Mouse (Mus musculus): Measurements from ENCODE around the gene Ctns. TPM values are rescaled to one million over a fixed set of nuclear protein-coding genes. Genes with fewer than 3 reads are reported as not detected.

Ctns gene
- polyA plus RNA-seq, 1 experiment from 2014 or later: 12.7 TPM

- Histone ChIP-seq H3K27me3 (ENCODE audit: control insufficient read depth, insufficient read depth, low read length) (no peaks in the 10 kb centered on the region), H3K9me3 (replicated peaks; ENCODE audit: control insufficient read depth, low read length) (no peaks in the 10 kb centered on the region), H3K9ac (ENCODE audit: low read depth, low read length) (peak overlapping the region; percentile 94), H3K27ac (ENCODE audit: low read depth, low read length) (peak overlapping the region; percentile 97), H3K4me1 (ENCODE audit: control insufficient read depth, insufficient read depth, low read length) (peaks cover 15% of the 10 kb centered on the region), H3K4me3 (ENCODE audit: low read depth, low read length) (peak overlapping the region; percentile 96), H3K36me3 (ENCODE audit: control insufficient read depth, insufficient read depth, low read length) (peaks cover 3% of the 10 kb centered on the region; the same call in 1 of the 2 replicates), H3K4me2 (peak overlapping the region; percentile 94)
- WGBS (ENCODE audit: insufficient replicate concordance): 8% methylated on average over 2 of the region's 2 CpGs
- ATAC-seq (replicated peaks; ENCODE audit: insufficient number of reproducible peaks, low FRiP score, low TSS enrichment): no peak
Measured at GRCm38 (mm10) chr11:73177895-73178294, 20.9 kb downstream of the Ctns start.

GRCm38 (mm10) chr11:73177509-73177875, 21.4 kb downstream of the Ctns start:
- Histone ChIP-seq H3K27ac (ENCODE audit: low read depth, low read length) (peak overlapping the region; percentile 97), H3K36me3 (ENCODE audit: control insufficient read depth, insufficient read depth, low read length) (peaks cover 3% of the 10 kb centered on the region; the same call in 1 of the 2 replicates), H3K9me3 (replicated peaks; ENCODE audit: control insufficient read depth, low read length) (no peaks in the 10 kb centered on the region), H3K27me3 (ENCODE audit: control insufficient read depth, insufficient read depth, low read length) (no peaks in the 10 kb centered on the region), H3K4me3 (ENCODE audit: low read depth, low read length) (peak overlapping the region; percentile 96), H3K9ac (ENCODE audit: low read depth, low read length) (peak overlapping the region; percentile 94), H3K4me1 (ENCODE audit: control insufficient read depth, insufficient read depth, low read length) (peaks cover 15% of the 10 kb centered on the region), H3K4me2 (peak overlapping the region; percentile 94)
- WGBS (ENCODE audit: insufficient replicate concordance): 0% methylated on average over 28 of the region's 28 CpGs
- ATAC-seq (replicated peaks; ENCODE audit: insufficient number of reproducible peaks, low FRiP score, low TSS enrichment): peak; percentile 80

- ATAC-seq (replicated peaks; ENCODE audit: insufficient number of reproducible peaks, low FRiP score, low TSS enrichment): peak; percentile 98
Measured at GRCm38 (mm10) chr11:73176608-73177508, 22.0 kb downstream of the Ctns start, which contains the start of the genes Emc6 and Tax1bp3. TSS of gene Emc6 (minus strand) at chr11:73177037. TSS of gene Tax1bp3 (plus strand) at chr11:73177083.

GRCm38 (mm10) chr11:73176186-73176585, 22.7 kb downstream of the Ctns start:
- Histone ChIP-seq H3K36me3 (ENCODE audit: control insufficient read depth, insufficient read depth, low read length) (peaks cover 3% of the 10 kb centered on the region; the same call in 1 of the 2 replicates), H3K27me3 (ENCODE audit: control insufficient read depth, insufficient read depth, low read length) (no peaks in the 10 kb centered on the region), H3K9ac (ENCODE audit: low read depth, low read length) (peak overlapping the region; percentile 96), H3K4me1 (ENCODE audit: control insufficient read depth, insufficient read depth, low read length) (peaks cover 22% of the 10 kb centered on the region), H3K4me2 (peak overlapping the region; percentile 70), H3K27ac (ENCODE audit: low read depth, low read length) (peak overlapping the region; percentile 79), H3K9me3 (replicated peaks; ENCODE audit: control insufficient read depth, low read length) (no peaks in the 10 kb centered on the region), H3K4me3 (ENCODE audit: low read depth, low read length) (peak overlapping the region; percentile 96)
- 1% methylated on average over 15 of the region's 15 CpGs for WGBS (ENCODE audit: insufficient replicate concordance)
- no peak for ATAC-seq (replicated peaks; ENCODE audit: insufficient number of reproducible peaks, low FRiP score, low TSS enrichment)

More at GRCm38 (mm10) chr11:73176608-73177508, 22.0 kb downstream of the Ctns start, which contains the start of the genes Emc6 and Tax1bp3:
- Histone ChIP-seq H3K4me2 (peak within 1 kb of the TSS; percentile 94), H3K4me1 (ENCODE audit: control insufficient read depth, insufficient read depth, low read length) (peaks cover 20% of the 10 kb centered on the region), H3K9ac (ENCODE audit: low read depth, low read length) (peak within 1 kb of the TSS; percentile 96), H3K9me3 (replicated peaks; ENCODE audit: control insufficient read depth, low read length) (no peaks in the 10 kb centered on the region), H3K27ac (ENCODE audit: low read depth, low read length) (peak within 1 kb of the TSS; percentile 97), H3K27me3 (ENCODE audit: control insufficient read depth, insufficient read depth, low read length) (no peaks in the 10 kb centered on the region), H3K4me3 (ENCODE audit: low read depth, low read length) (peak within 1 kb of the TSS; percentile 96), H3K36me3 (ENCODE audit: control insufficient read depth, insufficient read depth, low read length) (peaks cover 3% of the 10 kb centered on the region; the same call in 1 of the 2 replicates)
- WGBS (ENCODE audit: insufficient replicate concordance): under 1% methylated on average over 81 of the region's 81 CpGs

GRCm38 (mm10) chr11:73175612-73176011, 23.2 kb downstream of the Ctns start:
- WGBS (ENCODE audit: insufficient replicate concordance): 48% methylated on average over 8 of the region's 8 CpGs
- H3K4me3 ChIP-seq (ENCODE audit: low read depth, low read length): peak overlapping the region; percentile 96
- H3K36me3 ChIP-seq (ENCODE audit: control insufficient read depth, insufficient read depth, low read length): peaks cover 3% of the 10 kb centered on the region; the same call in 1 of the 2 replicates
- H3K27me3 ChIP-seq (ENCODE audit: control insufficient read depth, insufficient read depth, low read length): no peaks in the 10 kb centered on the region
- H3K4me2 ChIP-seq: peak overlapping the region; percentile 70
- no peak overlapping the region for H3K27ac ChIP-seq (ENCODE audit: low read depth, low read length)
- peak overlapping the region; percentile 96 for H3K9ac ChIP-seq (ENCODE audit: low read depth, low read length)
- H3K9me3 ChIP-seq (replicated peaks; ENCODE audit: control insufficient read depth, low read length): no peaks in the 10 kb centered on the region
- H3K4me1 ChIP-seq (ENCODE audit: control insufficient read depth, insufficient read depth, low read length): peaks cover 22% of the 10 kb centered on the region
- ATAC-seq (replicated peaks; ENCODE audit: insufficient number of reproducible peaks, low FRiP score, low TSS enrichment): no peak

GRCm38 (mm10) chr11:73172186-73172585, 26.7 kb downstream of the Ctns start:
- H3K4me3 ChIP-seq (ENCODE audit: low read depth, low read length): no peak overlapping the region
- no peak overlapping the region for H3K9ac ChIP-seq (ENCODE audit: low read depth, low read length)
- WGBS (ENCODE audit: insufficient replicate concordance): 58% methylated on average over 5 of the region's 5 CpGs
- H3K9me3 ChIP-seq (replicated peaks; ENCODE audit: control insufficient read depth, low read length): no peaks in the 10 kb centered on the region
- no peak overlapping the region for H3K4me2 ChIP-seq
- no peak for ATAC-seq (replicated peaks; ENCODE audit: insufficient number of reproducible peaks, low FRiP score, low TSS enrichment)
- no peak overlapping the region for H3K27ac ChIP-seq (ENCODE audit: low read depth, low read length)
- no peaks in the 10 kb centered on the region for H3K27me3 ChIP-seq (ENCODE audit: control insufficient read depth, insufficient read depth, low read length)
- H3K4me1 ChIP-seq (ENCODE audit: control insufficient read depth, insufficient read depth, low read length): peaks cover 17% of the 10 kb centered on the region; the same call in 1 of the 2 replicates
- H3K36me3 ChIP-seq (ENCODE audit: control insufficient read depth, insufficient read depth, low read length): peaks cover 3% of the 10 kb centered on the region; the same call in 1 of the 2 replicates

- 40% methylated on average over 4 of the region's 4 CpGs for WGBS (ENCODE audit: insufficient replicate concordance)
- Histone ChIP-seq H3K27me3 (ENCODE audit: control insufficient read depth, insufficient read depth, low read length) (no peaks in the 10 kb centered on the region), H3K4me3 (ENCODE audit: low read depth, low read length) (no peak overlapping the region), H3K4me1 (ENCODE audit: control insufficient read depth, insufficient read depth, low read length) (peaks cover 10% of the 10 kb centered on the region; the same call in 1 of the 2 replicates), H3K9me3 (replicated peaks; ENCODE audit: control insufficient read depth, low read length) (no peaks in the 10 kb centered on the region), H3K27ac (ENCODE audit: low read depth, low read length) (no peak overlapping the region), H3K9ac (ENCODE audit: low read depth, low read length) (no peak overlapping the region), H3K4me2 (no peak overlapping the region), H3K36me3 (ENCODE audit: control insufficient read depth, insufficient read depth, low read length) (peaks cover 3% of the 10 kb centered on the region; the same call in 1 of the 2 replicates)
- no peak for ATAC-seq (replicated peaks; ENCODE audit: insufficient number of reproducible peaks, low FRiP score, low TSS enrichment)
Measured at GRCm38 (mm10) chr11:73169231-73169630, 29.6 kb downstream of the Ctns start.

GRCm38 (mm10) chr11:73168576-73168975, 30.3 kb downstream of the Ctns start:
- 76% methylated on average over 6 of the region's 6 CpGs for WGBS (ENCODE audit: insufficient replicate concordance)
- no peaks in the 10 kb centered on the region for H3K9me3 ChIP-seq (replicated peaks; ENCODE audit: control insufficient read depth, low read length)
- no peak overlapping the region for H3K9ac ChIP-seq (ENCODE audit: low read depth, low read length)
- no peak overlapping the region for H3K27ac ChIP-seq (ENCODE audit: low read depth, low read length)
- H3K27me3 ChIP-seq (ENCODE audit: control insufficient read depth, insufficient read depth, low read length): no peaks in the 10 kb centered on the region
- H3K36me3 ChIP-seq (ENCODE audit: control insufficient read depth, insufficient read depth, low read length): peaks cover 3% of the 10 kb centered on the region; the same call in 1 of the 2 replicates
- H3K4me1 ChIP-seq (ENCODE audit: control insufficient read depth, insufficient read depth, low read length): peaks cover 10% of the 10 kb centered on the region; the same call in 1 of the 2 replicates
- no peak overlapping the region for H3K4me2 ChIP-seq
- H3K4me3 ChIP-seq (ENCODE audit: low read depth, low read length): no peak overlapping the region
- ATAC-seq (replicated peaks; ENCODE audit: insufficient number of reproducible peaks, low FRiP score, low TSS enrichment): no peak

Data from heart, embryonic 11.5 days (tissue).